Mouse (Mus musculus) frontal cortex, postnatal 36 days (tissue): ENCODE results near the gene Bcl2l10.

Source experiments
- DNase-seq, 2 experiments: peaks; one replicate each; pipeline ENCODE4 v3.0.0; 2022; ENCODE audit warnings: low spot score in 2 of 2

Gene Bcl2l10

DNA sequence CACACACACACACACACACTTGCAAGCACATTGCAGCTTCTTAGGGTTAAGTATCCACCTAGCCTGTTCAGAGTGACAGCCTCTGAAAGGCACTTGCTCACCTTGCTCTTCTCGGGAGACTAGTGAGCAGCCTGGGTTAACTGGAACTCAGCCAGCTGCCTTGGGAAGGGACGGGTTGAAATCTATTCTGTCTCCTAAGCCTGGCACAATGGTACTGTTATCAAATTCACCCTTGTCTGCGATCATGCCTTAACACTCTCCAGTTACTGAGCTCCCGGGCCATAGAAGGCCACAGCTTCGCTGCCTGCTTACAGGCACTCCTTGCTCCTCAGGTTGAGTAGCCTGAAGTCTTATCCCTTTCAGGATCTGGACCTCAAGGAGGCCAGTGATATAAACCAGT, 53.1 kb downstream of the Bcl2l10 start:
- DNase-seq = no peak
